30 mouse cellular contexts compared by ENCODE assay signal in the genomic region with DNA sequence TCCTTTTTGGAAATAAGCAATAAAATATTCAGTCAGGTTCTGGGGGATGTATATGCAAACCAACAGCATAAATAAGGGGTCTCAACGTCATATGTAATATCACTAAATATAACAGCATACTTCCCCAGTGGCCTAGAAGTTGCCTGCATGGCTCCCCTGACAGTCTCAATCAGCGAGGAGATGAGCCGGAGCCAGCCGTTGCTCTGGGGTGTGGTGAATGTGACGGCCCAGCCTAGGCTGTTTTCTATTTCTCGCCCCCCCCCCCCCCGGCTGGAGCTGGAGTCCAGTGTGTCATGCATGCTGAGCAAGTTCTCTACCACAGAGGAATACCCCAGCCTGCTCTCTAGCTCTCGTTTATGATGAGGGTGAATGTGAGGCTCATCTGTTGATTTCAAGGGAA. TPM values are rescaled to one million over a fixed set of nuclear protein-coding genes. Genes with fewer than 3 reads are reported as not detected.
DNase-seq lines count a peak whose midpoint lies in the region; ATAC-seq lines count a peak whose summit lies in the region.
"Had no signal": no experiment of that assay in that cellular context is flagged by ENCODE, and none has a peak within 500 bp of the region (broad histone marks: within the 10 kb centered on the region; RNA-seq: fewer than 3 reads in every experiment).

No protein-coding gene starts in this region.

- no peaks in the 10 kb centered on the region for H3K27me3 ChIP-seq in heart, embryonic 14.5 days (ENCODE audit: control insufficient read depth, insufficient read depth, low read length)
- H3K27me3 ChIP-seq in embryonic facial prominence, embryonic 10.5 days (replicated peaks; ENCODE audit: low read depth, poor library complexity, severe bottlenecking): no peaks in the 10 kb centered on the region
- H3K27me3 ChIP-seq in neural tube, embryonic 15.5 days (replicated peaks): no peaks in the 10 kb centered on the region
- H3K27me3 ChIP-seq: embryonic facial prominence, embryonic 12.5 days had no signal

- H3K4me1 ChIP-seq in heart, embryonic 14.5 days (ENCODE audit: control insufficient read depth in 2 of 2, insufficient read depth in 2 of 2, low read length in 2 of 2): peaks cover 6 to 30% of the 10 kb centered on the region in 2 experiments
- peaks cover 24% of the 10 kb centered on the region for H3K4me1 ChIP-seq in embryonic facial prominence, embryonic 10.5 days
- peaks cover 22% of the 10 kb centered on the region for H3K4me1 ChIP-seq in neural tube, embryonic 15.5 days

- H3K4me3 ChIP-seq in heart, embryonic 14.5 days (ENCODE audit: control insufficient read depth in 1 of 2, insufficient read depth in 1 of 2, low read depth in 1 of 2, low read length in 2 of 2): no peak overlapping the region
- H3K4me3 ChIP-seq in embryonic facial prominence, embryonic 10.5 days: no peak overlapping the region
- H3K4me3 ChIP-seq in neural tube, embryonic 15.5 days (replicated peaks): no peak overlapping the region
- H3K4me3 ChIP-seq: embryonic facial prominence, embryonic 12.5 days; erythroblast, embryonic 14.5 days; layer of hippocampus, adult 2 months; limb, embryonic 13.5 days; liver, embryonic 12.5 days; megakaryocyte, embryonic 14.5 days had no signal

- no peak overlapping the region for H3K27ac ChIP-seq in heart, embryonic 14.5 days (replicated peaks in 1 of 2; ENCODE audit: control insufficient read depth in 1 of 2, insufficient read depth in 1 of 2, low read depth in 2 of 2, low read length in 2 of 2)
- H3K27ac ChIP-seq in embryonic facial prominence, embryonic 10.5 days (replicated peaks): no peak overlapping the region
- 0 out of 2 replicates have a peak overlapping the region, but pooled peaks have one; percentile 58 for H3K27ac ChIP-seq in neural tube, embryonic 15.5 days (replicated peaks)
- H3K27ac ChIP-seq: embryonic facial prominence, embryonic 12.5 days; hindbrain, embryonic 14.5 days; layer of hippocampus, adult 2 months; limb, embryonic 13.5 days; liver, embryonic 12.5 days; stomach, postnatal 0 days had no signal

- WGBS in heart, embryonic 14.5 days: 22% methylated on average over 8 of the region's 8 CpGs
- 44% methylated on average over 8 of the region's 8 CpGs for WGBS in embryonic facial prominence, embryonic 10.5 days
- WGBS in neural tube, embryonic 15.5 days: 28% methylated on average over 8 of the region's 8 CpGs

- H3K36me3 ChIP-seq in heart, embryonic 14.5 days (ENCODE audit: control insufficient read depth, insufficient read depth, low read length): no peaks in the 10 kb centered on the region
- no peaks in the 10 kb centered on the region for H3K36me3 ChIP-seq in embryonic facial prominence, embryonic 10.5 days (replicated peaks)
- H3K36me3 ChIP-seq in neural tube, embryonic 15.5 days: no peaks in the 10 kb centered on the region
- H3K36me3 ChIP-seq: embryonic facial prominence, embryonic 12.5 days; limb, embryonic 13.5 days; liver, embryonic 12.5 days had no signal

- no peak overlapping the region for H3K4me2 ChIP-seq in heart, embryonic 14.5 days (ENCODE audit: low read length)
- H3K4me2 ChIP-seq in neural tube, embryonic 15.5 days: peak overlapping the region; percentile 23; the same call in 1 of the 2 replicates
- H3K4me2 ChIP-seq: embryonic facial prominence, embryonic 12.5 days; hindbrain, embryonic 14.5 days; limb, embryonic 13.5 days; liver, embryonic 12.5 days had no signal

- peak; percentile 72 for DNase-seq in heart, adult 11 months
- DNase-seq in heart, postnatal 4 days: no peak
- DNase-seq in heart, adult 8-10 months (ENCODE audit: low spot score): no peak
- peak; percentile 21 for DNase-seq in embryonic facial prominence, embryonic 10.5 days (ENCODE audit: low spot score)
- no peak for DNase-seq in thymus, postnatal 10 days (ENCODE audit: low spot score in 2 of 2)
- DNase-seq: adrenal gland, postnatal 14 days; cerebellum, adult 11 months; cerebellum, adult 9-10 months; cerebellum, postnatal 36 days; gastrocnemius, postnatal 10 days; heart, postnatal 36 days; kidney, adult 2 months; kidney, postnatal 36 days; liver, postnatal 0 days; lung, postnatal 4 days; midbrain, embryonic 14.5 days; right cerebral cortex, postnatal 4 days; thymus, adult 18-20 months; thymus, postnatal 36 days had no signal

- H3K9ac ChIP-seq in heart, embryonic 14.5 days (ENCODE audit: low read length): 0 out of 2 replicates have a peak overlapping the region, but pooled peaks have one; percentile 30
- no peak overlapping the region for H3K9ac ChIP-seq in neural tube, embryonic 15.5 days (replicated peaks)
- H3K9ac ChIP-seq: embryonic facial prominence, embryonic 12.5 days; hindbrain, embryonic 14.5 days; limb, embryonic 13.5 days; liver, embryonic 12.5 days; liver, postnatal 0 days had no signal

- no peak for ATAC-seq in heart, embryonic 14.5 days (ENCODE audit: insufficient number of reproducible peaks, insufficient read depth, low FRiP score, low read depth)
- 0 out of 2 replicates have a peak, but pooled peaks have one; percentile 28 for ATAC-seq in neural tube, embryonic 15.5 days (ENCODE audit: low FRiP score)
- ATAC-seq: forebrain, embryonic 16.5 days; liver, embryonic 12.5 days; liver, postnatal 0 days had no signal

- H3K9me3 ChIP-seq in heart, embryonic 14.5 days (ENCODE audit: control insufficient read depth, low read length): no peaks in the 10 kb centered on the region
- H3K9me3 ChIP-seq in embryonic facial prominence, embryonic 10.5 days: no peaks in the 10 kb centered on the region
- no peaks in the 10 kb centered on the region for H3K9me3 ChIP-seq in neural tube, embryonic 15.5 days (replicated peaks)
- H3K9me3 ChIP-seq: embryonic facial prominence, embryonic 12.5 days; limb, embryonic 13.5 days; liver, embryonic 12.5 days; megakaryocyte, embryonic 14.5 days had no signal

RNA-seq across cellular contexts. Expression of a gene that starts 44.0 kb away (rescaled TPM):
- total RNA-seq in heart, postnatal 4 days (2021): 10 to 100 TPM; 59.6 to 61.4 TPM
- polyA plus RNA-seq in heart, embryonic 14.5 days (2014; fragmentation: Nextera tagmentation; extraction: Ambion mirVana): 24.1 and 26.2 TPM in 2 replicates
- 10 to 100 TPM; 10.3 to 15.8 (median 12.1) TPM for total RNA-seq in heart, adult 8-10 months (2022)
- polyA plus RNA-seq in embryonic facial prominence, embryonic 10.5 days (2016; fragmentation: Nextera tagmentation; extraction: Ambion mirVana): 9.8 and 10.0 TPM in 2 replicates
- 43.4 and 46.7 TPM in 2 replicates for polyA plus RNA-seq in neural tube, embryonic 15.5 days (2015; fragmentation: Nextera tagmentation; extraction: Ambion mirVana)

Comparison
In these comparisons a context has a peak if more than half of its experiments do, and no peak if none do; other contexts are left out.
1. DNase-seq: peak in heart, adult 11 months (single experiment) and embryonic facial prominence, embryonic 10.5 days (single experiment); none in heart, postnatal 4 days (single experiment), heart, adult 8-10 months (single experiment) and thymus, postnatal 10 days (0 of 2).